Mouse (Mus musculus): ENCODE results near the gene Ly6g6c.
A peak's percentile ranks its signal among the peaks of the same experiment; 100 is the strongest.

Ly6g6c gene

DNA sequence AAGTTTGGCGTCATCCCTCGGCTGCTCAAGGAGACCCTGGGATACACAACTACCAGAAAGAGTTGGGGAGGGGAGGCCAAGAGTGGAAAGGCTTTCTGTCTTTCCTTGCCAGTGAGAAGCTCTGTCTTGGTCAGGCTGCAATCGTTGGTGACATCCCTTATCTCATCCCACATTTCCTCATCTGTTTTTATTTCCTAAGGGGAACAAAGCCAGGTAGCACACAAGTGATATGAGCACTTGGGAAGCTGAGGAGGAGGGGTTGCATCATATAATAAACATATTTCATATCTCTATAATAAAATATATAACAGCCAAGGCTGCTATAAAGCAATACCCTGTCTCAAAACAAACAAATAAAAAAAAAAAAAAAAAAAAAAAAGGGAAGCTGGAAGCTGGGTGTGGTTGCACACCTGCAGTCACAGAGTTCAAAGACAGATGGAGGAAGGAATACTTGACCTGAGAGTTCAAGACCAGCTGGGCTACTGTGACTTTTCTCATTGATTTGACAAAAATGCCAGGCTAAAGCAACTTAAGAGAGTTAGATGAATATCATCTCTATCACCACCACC, 18.8 kb downstream of the Ly6g6c start:
- no peak for DNase-seq (ENCODE audit: low spot score in 2 of 2)

DNA sequence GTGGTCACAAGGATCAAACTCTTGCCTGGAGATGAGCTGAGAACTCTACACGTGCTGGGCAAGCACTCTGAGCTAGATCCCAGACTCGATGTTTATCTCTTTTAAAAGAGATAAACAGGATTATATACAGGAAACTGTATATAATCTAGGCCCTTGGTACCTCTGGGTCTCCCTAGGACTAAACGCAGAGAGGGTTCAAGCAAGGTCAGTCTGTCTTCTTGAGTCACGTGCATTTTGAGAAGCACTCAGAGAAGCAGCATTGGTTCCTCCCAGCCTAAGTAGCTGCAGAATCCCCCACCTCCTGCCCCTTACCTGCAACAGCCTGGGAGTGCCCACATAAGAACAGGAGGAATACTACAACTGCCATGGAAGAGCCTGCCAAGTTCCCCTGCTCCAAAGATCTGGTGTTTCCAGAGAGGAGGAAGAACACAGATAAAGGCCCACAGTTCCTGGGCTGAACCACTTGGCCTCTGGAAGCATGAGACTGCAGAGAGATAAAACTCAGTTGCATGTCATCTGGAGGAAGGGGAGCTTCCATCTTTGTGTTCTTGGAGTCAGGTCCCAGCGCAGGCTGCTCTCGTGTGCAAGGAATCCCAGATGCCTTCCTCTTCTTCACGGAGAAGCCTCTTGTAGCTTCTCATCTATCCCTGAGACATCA, 20.1 kb downstream of the Ly6g6c start, which contains the start of gene Ly6g6f:
Gene Ly6g6f (minus strand): TSS at position 403 of the 658 bp plus-strand sequence.
- DNase-seq (ENCODE audit: low spot score in 2 of 2) = no peak

DNA sequence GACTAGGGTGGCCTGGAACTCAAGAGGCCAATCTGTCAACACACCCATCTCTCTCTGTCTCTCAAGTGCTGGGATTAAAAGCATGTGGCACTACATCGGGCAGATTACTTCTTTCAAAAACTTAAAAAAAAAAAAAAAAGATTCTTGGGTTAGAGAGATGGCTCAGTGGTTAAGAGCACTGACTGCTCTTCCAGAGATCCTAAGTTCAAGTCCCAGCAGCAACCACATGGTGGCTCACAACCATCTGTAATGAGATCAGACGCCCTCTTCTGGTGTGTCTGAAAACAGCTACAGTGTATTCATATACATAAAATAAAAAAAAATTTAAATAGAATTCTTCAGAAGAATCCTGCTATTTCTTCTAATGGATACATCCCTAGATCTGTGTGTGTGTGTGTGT, 23.0 kb downstream of the Ly6g6c start:
- DNase-seq (ENCODE audit: low spot score in 2 of 2) = no peak

DNA sequence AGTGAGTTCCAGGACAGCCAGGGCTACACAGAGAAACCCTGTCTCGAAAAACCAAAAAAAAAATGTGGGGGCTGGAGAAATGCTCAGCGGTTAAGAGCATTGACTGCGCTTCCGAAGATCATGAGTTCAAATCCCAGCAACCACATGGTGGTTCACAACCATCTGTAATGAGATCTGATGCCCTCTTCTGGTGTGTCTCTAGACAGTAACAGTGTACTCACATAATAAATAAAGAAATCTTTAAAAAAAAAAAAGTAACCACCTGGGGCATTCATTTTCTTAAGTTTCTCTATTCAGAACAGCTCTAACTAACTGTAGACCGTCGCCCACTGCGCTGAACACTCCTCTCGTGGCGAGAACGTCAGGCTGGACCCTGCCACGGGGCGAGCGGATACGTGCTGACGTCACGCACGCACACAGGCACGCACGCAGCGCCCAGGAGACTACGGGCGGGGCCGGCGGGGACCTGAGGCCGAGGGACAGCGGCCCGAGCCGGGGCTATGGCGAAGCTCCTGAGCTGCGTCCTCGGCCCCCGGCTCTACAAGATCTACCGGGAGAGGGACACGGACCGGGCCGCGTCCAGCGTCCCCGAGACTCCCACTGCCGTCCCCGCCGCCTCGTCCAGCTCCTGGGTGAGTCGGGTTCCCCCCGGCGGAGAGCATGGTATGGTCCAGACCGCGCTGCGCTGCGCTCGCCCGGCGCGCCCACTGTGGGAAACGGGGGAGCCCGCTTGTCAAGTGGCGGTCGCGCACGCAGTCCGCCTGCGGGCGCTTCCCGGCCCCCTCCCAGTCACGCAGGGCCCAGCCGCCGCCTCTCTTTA, 23.8 kb downstream of the Ly6g6c start, which contains the start of gene Abhd16a:
Gene Abhd16a (plus strand): TSS at position 439 of the 820 bp plus-strand sequence.
- peak; percentile 90 to 94 for DNase-seq (ENCODE audit: low spot score in 2 of 2)

DNA sequence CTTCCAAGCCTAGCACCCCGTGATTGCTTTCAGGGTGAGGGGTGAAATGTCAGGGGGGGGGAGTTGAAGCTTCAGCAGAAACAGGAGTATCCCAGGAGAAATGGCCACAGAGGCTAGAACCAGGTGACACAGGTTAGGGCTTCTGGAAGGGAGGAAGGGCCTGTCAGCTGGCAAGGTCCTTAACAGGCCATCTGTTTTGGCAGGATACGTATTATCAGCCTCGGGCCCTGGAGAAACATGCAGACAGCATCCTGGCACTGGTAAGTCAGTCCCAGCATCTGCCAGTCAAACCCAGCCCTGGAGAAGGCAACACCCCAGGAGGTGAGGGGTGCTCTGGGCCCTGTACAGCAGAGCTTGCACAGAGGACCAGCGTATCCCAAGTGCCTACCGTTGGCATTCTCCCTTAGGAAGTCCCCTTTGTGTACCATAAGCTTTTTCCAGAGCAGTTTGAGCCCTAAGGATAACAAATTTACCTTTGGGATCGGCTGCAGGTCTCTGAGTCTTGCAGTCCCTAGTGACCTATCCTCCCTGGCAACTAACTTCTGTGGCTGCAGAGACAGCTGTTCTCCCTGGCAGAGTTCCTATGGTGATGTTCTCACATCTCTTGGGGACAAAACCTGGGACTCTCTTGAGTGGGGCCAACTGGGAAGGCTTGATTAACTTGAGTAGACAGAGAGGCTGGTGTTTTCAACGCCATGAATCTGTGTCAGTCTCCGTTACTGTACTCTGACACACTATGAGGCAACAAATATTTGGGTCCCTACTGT, 25.2 kb downstream of the Ly6g6c start:
- DNase-seq (ENCODE audit: low spot score in 2 of 2) = no peak

DNA sequence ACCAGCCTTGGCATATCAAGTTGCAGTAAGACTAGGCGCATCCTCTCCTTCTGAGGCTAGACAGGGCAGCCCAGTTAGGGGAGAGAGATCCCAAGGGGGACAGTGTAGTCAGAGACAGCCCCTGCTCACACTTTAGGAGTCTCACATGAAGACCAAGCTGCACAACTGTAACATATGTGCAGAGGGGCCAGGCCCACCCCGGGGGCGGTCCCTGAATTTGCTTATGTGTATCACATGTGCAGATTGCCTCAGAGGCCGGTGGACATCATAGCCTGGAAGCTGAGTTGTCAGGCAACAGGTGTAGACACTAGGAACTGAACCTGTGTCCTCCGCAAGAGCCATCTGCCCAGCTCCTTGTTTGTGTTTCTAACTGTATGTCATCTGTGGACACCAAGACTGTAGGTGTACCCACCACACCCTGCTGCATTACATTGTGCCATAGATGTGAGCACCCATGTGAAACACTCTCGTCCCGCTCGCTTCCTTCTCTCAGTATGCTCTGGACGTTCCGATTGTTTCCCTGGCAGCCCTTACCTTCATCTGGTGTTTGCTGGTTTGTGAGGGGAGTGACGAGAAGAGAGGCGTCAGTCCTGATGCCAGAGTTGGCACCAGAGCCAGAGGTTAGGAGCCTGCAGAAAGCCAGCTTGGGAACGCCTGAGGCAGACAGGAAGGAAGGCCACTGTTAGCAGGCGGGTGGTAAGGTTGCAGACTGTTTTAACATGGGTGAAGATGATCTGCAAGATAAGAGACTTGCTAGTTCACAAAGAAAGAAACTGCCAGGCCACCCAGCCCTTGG, 27.4 kb downstream of the Ly6g6c start:
- DNase-seq (ENCODE audit: low spot score in 2 of 2) = no peak

DNA sequence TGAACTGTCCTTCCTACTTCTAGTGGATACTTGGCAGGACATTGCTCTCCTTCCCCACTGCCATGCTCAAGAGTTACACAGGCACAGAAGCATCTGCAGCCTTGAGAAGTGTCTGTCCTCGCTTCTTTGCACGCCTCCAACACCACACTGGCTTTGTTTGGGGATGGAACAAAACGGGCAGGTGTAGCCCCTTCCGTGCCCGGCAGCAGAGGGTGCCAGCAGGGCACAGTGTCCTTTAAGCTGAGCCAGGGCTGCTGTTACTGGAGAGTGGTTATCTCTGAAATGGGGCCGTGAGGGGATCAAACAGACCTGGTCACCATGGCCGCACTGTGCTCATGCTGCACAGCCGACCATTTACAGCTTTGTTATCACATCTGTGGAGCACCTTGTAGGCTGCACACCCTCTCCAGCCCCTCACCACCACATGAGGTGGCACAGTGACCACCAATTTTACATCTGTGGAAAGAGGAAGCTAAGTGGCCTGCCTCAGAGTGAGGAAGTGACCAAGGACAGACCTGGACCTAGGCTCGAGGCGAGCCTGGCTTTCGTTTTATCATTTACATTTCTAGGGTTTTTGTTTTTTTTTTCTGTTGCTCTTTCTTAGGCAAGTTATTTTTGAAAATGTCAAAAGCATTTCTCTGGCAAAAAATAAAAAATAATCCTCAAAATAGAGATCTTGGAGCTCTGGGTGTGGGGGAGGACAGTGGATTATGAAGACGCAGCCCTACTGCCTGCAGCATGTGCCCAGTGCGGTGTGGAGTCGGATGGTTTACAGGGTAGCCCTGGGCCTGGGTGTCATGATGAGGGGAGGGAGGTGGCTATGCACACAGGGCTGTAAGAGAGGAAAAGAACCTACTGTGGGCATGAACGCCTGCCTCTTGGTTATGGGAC, 29.5 kb downstream of the Ly6g6c start:
- no peak for DNase-seq (ENCODE audit: low spot score in 2 of 2)

DNA sequence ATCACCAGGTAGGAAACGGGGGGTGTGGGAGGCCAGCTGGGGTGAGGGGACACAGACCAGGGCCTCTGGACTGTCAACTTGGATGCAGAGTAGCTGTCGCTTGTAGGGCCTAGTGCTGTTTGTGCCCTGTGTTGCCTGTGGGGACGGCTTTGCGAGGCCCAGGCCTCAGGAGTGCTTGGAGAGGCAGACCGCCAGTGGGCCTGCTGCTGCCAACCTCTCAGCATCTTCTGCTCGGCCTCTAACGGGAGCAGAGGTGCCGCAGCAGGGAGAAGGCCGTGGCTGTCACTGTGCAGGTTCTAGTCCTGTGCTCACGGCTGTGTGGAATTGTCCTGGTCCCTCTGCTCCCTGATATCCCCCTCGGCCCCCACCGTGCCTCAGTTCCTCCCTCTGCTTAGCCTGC, 31.4 kb downstream of the Ly6g6c start:
- no peak for DNase-seq (ENCODE audit: low spot score in 2 of 2)

DNA sequence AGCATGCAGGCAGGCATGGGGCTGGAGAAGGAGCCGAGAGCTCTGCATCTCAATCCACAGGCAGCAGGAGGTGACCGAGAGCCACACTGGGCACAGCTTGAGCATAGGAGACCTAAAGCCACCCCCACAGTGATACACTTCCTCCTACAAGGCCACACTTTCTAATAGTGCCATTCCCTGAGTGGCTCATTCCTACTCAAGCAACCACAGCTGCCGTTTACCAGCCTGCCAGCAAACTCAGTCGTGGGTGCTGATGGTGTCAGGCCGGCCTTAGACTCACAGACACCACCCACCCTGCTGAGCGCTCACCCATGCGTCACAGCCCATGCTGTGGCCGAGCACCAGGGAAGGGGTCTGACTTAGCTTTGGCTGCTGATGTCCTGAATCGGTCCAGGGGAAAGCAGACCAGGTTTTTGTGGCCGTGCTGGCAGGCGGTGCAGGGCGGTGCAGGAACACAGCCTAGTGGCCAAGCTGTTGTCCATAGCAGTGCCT, 32.0 kb downstream of the Ly6g6c start:
- no peak for DNase-seq (ENCODE audit: low spot score in 2 of 2)

DNA sequence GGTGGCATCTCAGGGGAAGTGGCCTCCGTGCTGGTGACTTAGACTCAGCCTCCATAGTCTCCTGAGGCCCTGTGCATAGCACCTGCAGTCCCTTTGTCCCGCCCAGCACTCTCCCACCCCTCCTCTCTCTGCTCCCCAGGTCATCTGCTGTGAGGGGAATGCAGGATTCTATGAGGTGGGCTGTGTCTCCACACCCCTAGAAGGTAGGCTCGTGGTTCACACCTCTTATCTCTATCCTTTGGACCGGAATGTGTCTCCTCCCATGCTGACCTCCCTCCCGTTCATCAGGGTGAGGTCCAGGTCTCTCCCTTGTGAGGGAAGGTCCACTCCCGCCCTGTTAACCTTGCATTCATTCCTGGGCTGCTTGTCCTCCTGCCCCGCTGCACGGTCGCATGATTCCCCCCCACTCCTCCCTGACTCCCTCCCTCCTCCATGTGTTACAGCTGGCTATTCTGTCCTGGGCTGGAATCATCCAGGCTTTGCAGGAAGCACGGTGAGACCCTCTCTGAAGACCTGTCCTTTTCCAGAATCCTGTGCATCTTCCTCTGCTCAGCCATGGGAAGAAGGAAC, 35.1 kb downstream of the Ly6g6c start:
- DNase-seq (ENCODE audit: low spot score in 2 of 2) = no peak

DNA sequence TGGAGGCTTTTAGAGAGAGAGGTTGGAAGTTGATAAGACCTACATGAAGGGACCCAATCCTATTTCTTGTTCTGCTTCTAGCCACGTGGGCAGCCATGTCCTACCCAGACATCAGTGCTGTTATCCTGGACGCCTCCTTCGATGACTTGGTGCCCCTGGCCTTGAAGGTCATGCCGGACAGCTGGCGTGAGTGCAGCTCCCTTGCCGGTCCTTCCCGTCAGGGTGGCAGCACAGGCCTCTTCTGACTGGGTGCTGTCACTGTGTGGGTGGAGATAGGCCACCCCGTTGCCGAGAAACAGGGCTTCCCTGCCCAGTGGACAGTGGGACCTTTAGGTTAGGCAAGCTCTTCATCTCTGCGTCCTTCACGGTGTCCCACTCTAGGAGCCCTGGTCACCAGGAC, 36.0 kb downstream of the Ly6g6c start:
- DNase-seq (ENCODE audit: low spot score in 2 of 2) = no peak

DNA sequence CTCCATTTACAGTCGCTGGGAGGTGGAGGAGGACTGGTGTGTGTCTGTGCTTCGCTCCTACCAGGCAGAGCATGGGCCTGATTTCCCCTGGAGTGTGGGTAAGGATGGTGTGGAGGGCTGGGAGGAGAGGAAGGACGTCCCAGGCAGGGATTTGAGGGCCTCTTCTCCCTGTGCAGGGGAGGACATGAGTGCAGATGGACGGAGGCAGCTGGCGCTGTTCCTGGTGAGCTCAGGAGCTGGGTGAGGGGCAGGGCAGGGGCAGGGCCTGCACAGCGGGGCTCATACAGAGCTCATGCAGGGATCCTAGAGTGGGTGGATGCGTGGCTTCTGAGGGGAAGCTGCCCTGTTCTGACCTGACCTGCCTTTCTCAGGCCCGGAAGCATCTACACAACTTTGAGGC, 37.1 kb downstream of the Ly6g6c start:
- DNase-seq (ENCODE audit: low spot score in 2 of 2) = no peak

DNA sequence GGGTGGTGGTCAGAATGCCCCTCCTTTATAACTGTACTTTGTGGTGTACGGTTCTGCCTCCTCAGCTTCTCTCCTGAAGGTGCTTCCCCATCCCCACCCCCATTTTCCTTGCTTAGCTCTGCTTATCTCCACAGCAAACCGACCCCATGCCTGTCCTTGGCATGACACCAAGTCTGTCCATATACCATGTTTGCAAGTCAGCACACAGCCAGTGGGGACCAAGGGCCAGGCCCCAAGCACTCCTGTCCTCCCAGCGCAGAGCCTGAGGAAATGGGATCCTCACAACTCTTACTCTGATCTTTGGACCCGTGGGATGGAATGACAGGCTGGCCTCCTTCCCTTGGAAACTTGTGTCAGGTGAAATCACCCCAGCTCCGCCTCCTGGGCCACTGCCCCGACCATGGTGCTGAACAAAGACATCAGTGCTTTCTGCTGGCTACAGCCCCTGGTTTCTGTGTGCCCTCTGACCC, 38.1 kb downstream of the Ly6g6c start:
- no peak for DNase-seq (ENCODE audit: low spot score in 2 of 2)

DNA sequence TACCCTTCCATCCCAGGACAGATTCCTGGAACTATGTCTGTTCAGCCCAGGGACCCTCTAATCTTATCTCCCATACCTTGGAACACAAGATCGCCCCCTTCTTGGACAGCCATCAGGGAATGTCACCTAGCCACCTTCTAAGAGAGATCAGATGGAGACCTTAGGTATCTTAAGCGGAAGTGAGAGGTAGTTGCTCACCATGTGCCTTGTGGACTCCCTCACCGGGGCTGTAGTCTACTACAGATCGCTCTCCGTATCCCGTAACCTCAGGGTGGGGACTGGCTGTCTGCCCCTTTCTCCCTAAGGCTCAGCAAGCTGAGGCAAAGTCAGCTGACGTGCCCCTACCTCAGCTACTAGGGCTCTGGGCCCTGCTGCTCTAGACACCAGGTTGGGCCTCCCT, 38.9 kb downstream of the Ly6g6c start:
- DNase-seq (ENCODE audit: low spot score in 2 of 2) = no peak

DNA sequence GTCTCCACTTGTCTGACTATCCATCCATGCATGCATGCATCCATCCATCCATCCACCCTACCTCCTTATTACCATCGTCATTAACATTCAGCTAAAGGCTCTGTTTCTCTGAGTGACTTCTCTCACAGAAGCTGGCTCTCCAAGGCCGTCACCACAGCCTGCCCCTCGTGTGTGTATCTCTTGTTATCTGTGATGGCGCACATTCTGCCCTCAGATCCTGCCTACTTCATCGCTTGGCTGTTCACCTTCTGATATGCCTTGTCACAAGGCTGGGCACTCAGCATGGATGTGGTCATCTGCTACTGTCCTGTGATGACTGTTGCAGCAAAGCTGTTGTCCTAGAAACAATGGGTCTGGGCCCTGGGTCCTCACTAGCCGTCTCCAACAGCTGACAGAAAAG, 39.6 kb downstream of the Ly6g6c start:
- no peak for DNase-seq (ENCODE audit: low spot score in 2 of 2)

DNA sequence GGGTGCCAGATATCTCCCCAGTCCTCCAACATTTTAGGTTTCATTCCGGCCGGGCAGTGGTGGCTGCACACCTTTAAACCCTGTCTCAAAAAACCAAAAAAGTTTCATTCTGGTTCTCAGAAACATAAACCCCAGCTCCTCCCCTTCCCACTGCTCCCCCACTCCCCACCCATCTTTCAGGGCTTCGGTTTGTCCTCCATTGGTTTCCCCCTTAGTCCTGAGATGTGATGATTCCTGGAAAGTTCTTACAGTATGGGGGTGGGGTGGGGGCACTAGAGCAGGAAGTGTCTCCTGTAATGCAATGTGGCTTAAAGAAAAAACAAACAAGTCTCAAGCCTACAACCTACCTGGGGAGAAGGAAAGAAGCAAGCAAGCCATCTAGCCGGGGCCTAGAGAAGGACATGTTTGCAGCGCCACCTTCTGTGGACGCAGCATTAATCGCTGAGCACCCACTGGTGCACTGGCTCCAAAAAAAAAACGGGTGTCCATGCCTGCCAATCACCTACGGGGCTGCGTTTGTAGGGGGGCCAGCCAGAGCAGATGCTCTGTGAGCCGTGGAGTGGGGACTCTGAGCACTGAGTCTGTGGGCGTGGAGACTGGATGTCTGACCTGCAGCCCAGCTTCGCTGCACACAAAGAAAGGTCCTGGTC, 40.7 kb downstream of the Ly6g6c start:
- DNase-seq (ENCODE audit: low spot score in 2 of 2) = peak in 1 of 2 experiments; percentile 34

DNA sequence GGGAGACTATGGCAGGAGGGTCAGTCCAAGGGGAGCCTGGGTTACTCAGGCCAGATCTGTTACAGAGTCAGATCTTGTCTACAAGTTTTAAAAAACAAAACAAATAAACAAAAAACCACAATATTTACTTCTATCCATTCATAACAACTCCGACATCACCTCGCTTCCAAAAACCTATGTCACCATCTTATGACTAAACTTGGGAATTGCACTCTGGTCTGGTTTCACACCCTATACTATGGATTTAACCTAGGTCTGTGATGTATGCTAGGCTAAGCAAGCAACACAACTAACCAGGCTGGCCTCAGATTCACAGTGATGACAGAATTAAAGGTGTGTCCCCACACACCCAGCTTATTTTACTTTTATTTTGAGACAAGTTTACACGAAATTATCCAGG, 41.3 kb downstream of the Ly6g6c start:
- no peak for DNase-seq (ENCODE audit: low spot score in 2 of 2)

DNA sequence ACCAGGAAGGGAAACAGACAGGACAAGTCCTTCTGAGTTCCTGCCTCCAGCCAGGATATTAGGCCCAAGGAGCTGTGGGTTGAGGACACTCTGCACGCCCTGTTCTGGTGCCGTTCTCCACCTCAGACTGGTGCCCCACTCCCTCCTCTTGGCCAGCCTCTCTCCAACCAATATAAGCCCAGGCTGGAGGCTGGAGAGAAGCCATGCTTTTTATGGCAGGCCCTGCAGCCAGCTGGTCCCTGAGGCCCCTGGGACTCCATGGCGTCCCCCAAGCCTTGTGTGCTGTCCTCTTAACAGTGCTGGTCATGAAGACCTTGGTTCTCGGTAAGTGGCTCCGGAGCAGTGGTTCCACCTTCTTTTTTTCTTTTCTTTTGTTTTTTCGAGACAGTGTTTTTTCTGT, 42.9 kb downstream of the Ly6g6c start, which contains the start of gene Ly6g5c:
Gene Ly6g5c (plus strand): TSS at position 183 of the 400 bp plus-strand sequence.
- DNase-seq (ENCODE audit: low spot score in 2 of 2) = no peak

DNA sequence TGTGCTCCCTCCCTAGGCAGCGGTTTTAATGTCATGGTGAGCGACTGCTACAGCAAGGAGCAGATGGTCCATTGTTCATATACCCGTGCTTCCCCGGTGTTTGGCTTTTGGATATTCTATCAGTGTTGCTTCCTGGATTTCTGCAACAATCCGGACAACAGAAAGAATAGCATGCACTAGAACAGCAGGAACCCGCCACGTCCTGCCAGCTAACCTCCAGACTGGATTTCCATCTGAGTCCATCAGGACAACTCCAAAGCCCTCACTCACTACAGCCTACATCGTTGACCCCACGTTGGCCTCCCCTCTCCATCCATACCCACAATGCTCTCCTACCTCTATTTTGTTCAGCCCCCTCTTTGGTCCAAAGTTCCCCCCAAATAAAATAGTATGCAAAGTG, 46.6 kb downstream of the Ly6g6c start:
- no peak for DNase-seq (ENCODE audit: low spot score in 2 of 2)
